Mouse (Mus musculus): Measurements from ENCODE around the gene Gm9964. TPM values are rescaled to one million over a fixed set of nuclear protein-coding genes. Genes with fewer than 3 reads are reported as not detected.

Gm9964 gene
- total RNA-seq, 2 experiments from 2014 or later, result not detected

GRCm38 (mm10) chr11:79253542-79254390, 42.9 kb downstream of the Gm9964 start:
- peak; percentile 61 to 74 for DNase-seq

- peak in 1 of 2 experiments; percentile 13 for DNase-seq
Observed at GRCm38 (mm10) chr11:79252881-79253541, 43.7 kb downstream of the Gm9964 start.

Other genes starting within 250 kb of the Gm9964 start
- 10 to 100 TPM in 1 of 2 experiments, 1 to 10 TPM in 1; 9.1 to 10.0 TPM for gene Ksr1, start 150.5 kb downstream of the Gm9964 start, total RNA-seq (2021)
- gene Wsb1, start 42.2 kb downstream of the Gm9964 start, total RNA-seq (2021), result 10 to 100 TPM; 39.2 to 49.4 TPM
- gene Nf1, start 42.8 kb upstream of the Gm9964 start, total RNA-seq (2021), result 10 to 100 TPM; 60.4 to 69.7 TPM
- gene Omg, start 207.2 kb upstream of the Gm9964 start, total RNA-seq (2021), result 1 to 10 TPM; 5.4 to 5.6 TPM
- 1 to 10 TPM in 1 of 2 experiments, under 1 TPM in 1; 0.66 to 1.3 TPM for gene Evi2b, start 226.9 kb upstream of the Gm9964 start, total RNA-seq (2021)
- gene Evi2, start 233.7 kb upstream of the Gm9964 start, total RNA-seq (2021), result under 1 TPM; 0.10 TPM
- gene Evi2a, start 233.7 kb upstream of the Gm9964 start, total RNA-seq (2021), result 1 to 10 TPM; 2.3 to 2.5 TPM